Comparison of ENCODE assay signal across 12 mouse cellular contexts in genomic region chr7:28816201-28816600, GRCm38 (mm10). TPM values are rescaled to one million over a fixed set of nuclear protein-coding genes. Genes with fewer than 3 reads are reported as not detected.
DNase-seq lines count a peak whose midpoint lies in the region; ATAC-seq lines count a peak whose summit lies in the region.
"Had no signal": no experiment of that assay in that cellular context is flagged by ENCODE, and none has a peak within 500 bp of the region (broad histone marks: within the 10 kb centered on the region; RNA-seq: fewer than 3 reads in every experiment).

No protein-coding gene starts in this region.

- peaks cover 90% of the 10 kb centered on the region for H3K36me3 ChIP-seq in hindbrain, embryonic 12.5 days
- peaks cover 97% of the 10 kb centered on the region for H3K36me3 ChIP-seq in hindbrain, embryonic 10.5 days
- peaks cover 92% of the 10 kb centered on the region for H3K36me3 ChIP-seq in neural tube, embryonic 12.5 days
- H3K36me3 ChIP-seq in embryonic facial prominence, embryonic 12.5 days = peaks cover 87% of the 10 kb centered on the region
- peaks cover 50% of the 10 kb centered on the region for H3K36me3 ChIP-seq in hindbrain, embryonic 11.5 days (ENCODE audit: control insufficient read depth, insufficient read depth, low read length)

- 0 out of 2 replicates have a peak overlapping the region, but pooled peaks have one; percentile 32 for H3K9ac ChIP-seq in hindbrain, embryonic 12.5 days
- peak overlapping the region; percentile 35; the same call in 1 of the 2 replicates for H3K9ac ChIP-seq in neural tube, embryonic 12.5 days
- H3K9ac ChIP-seq in embryonic facial prominence, embryonic 12.5 days = 0 out of 2 replicates have a peak overlapping the region, but pooled peaks have one; percentile 34
- H3K9ac ChIP-seq in hindbrain, embryonic 11.5 days (ENCODE audit: low read depth, low read length) = no peak overlapping the region

- H3K4me1 ChIP-seq in hindbrain, embryonic 12.5 days = peaks cover 80% of the 10 kb centered on the region
- peaks cover 94% of the 10 kb centered on the region for H3K4me1 ChIP-seq in hindbrain, embryonic 10.5 days (replicated peaks)
- H3K4me1 ChIP-seq in neural tube, embryonic 12.5 days = peaks cover 78% of the 10 kb centered on the region
- H3K4me1 ChIP-seq in embryonic facial prominence, embryonic 12.5 days = peaks cover 42% of the 10 kb centered on the region
- peaks cover 31% of the 10 kb centered on the region for H3K4me1 ChIP-seq in hindbrain, embryonic 11.5 days (replicated peaks; ENCODE audit: control insufficient read depth, insufficient read depth, low read length)

- WGBS in hindbrain, embryonic 12.5 days = 85% methylated on average over 9 of the region's 9 CpGs
- 86% methylated on average over 9 of the region's 9 CpGs for WGBS in hindbrain, embryonic 10.5 days
- WGBS in neural tube, embryonic 12.5 days = 88% methylated on average over 9 of the region's 9 CpGs
- 92% methylated on average over 9 of the region's 9 CpGs for WGBS in embryonic facial prominence, embryonic 12.5 days
- 85% methylated on average over 9 of the region's 9 CpGs for WGBS in hindbrain, embryonic 11.5 days

- H3K27ac ChIP-seq in hindbrain, embryonic 12.5 days = no peak overlapping the region
- no peak overlapping the region for H3K27ac ChIP-seq in hindbrain, embryonic 10.5 days
- no peak overlapping the region; the same call in 1 of the 2 replicates for H3K27ac ChIP-seq in neural tube, embryonic 12.5 days
- H3K27ac ChIP-seq in embryonic facial prominence, embryonic 12.5 days = no peak overlapping the region
- H3K27ac ChIP-seq in hindbrain, embryonic 11.5 days (ENCODE audit: low read depth, low read length) = no peak overlapping the region; the same call in 1 of the 2 replicates

- H3K4me3 ChIP-seq in hindbrain, embryonic 12.5 days = no peak overlapping the region
- H3K4me3 ChIP-seq in hindbrain, embryonic 10.5 days = no peak overlapping the region
- H3K4me3 ChIP-seq in neural tube, embryonic 12.5 days = 0 out of 2 replicates have a peak overlapping the region, but pooled peaks have one; percentile 3
- no peak overlapping the region for H3K4me3 ChIP-seq in embryonic facial prominence, embryonic 12.5 days
- no peak overlapping the region for H3K4me3 ChIP-seq in hindbrain, embryonic 11.5 days (ENCODE audit: low read depth, low read length)

- H3K4me2 ChIP-seq in hindbrain, embryonic 12.5 days (replicated peaks) = no peak overlapping the region
- H3K4me2 ChIP-seq in neural tube, embryonic 12.5 days (replicated peaks) = no peak overlapping the region
- H3K4me2 ChIP-seq in embryonic facial prominence, embryonic 12.5 days (replicated peaks) = no peak overlapping the region
- H3K4me2 ChIP-seq in hindbrain, embryonic 11.5 days (replicated peaks; ENCODE audit: low read depth, low read length) = no peak overlapping the region

- no peaks in the 10 kb centered on the region for H3K27me3 ChIP-seq in hindbrain, embryonic 12.5 days
- no peaks in the 10 kb centered on the region for H3K27me3 ChIP-seq in hindbrain, embryonic 10.5 days (ENCODE audit: insufficient read depth, poor library complexity, severe bottlenecking)
- no peaks in the 10 kb centered on the region for H3K27me3 ChIP-seq in neural tube, embryonic 12.5 days (replicated peaks)
- no peaks in the 10 kb centered on the region for H3K27me3 ChIP-seq in embryonic facial prominence, embryonic 12.5 days
- H3K27me3 ChIP-seq in hindbrain, embryonic 11.5 days (ENCODE audit: control insufficient read depth, insufficient read depth, low read length) = no peaks in the 10 kb centered on the region

- no peaks in the 10 kb centered on the region for H3K9me3 ChIP-seq in hindbrain, embryonic 12.5 days (replicated peaks)
- no peaks in the 10 kb centered on the region for H3K9me3 ChIP-seq in hindbrain, embryonic 10.5 days
- H3K9me3 ChIP-seq in neural tube, embryonic 12.5 days = no peaks in the 10 kb centered on the region
- H3K9me3 ChIP-seq in embryonic facial prominence, embryonic 12.5 days = no peaks in the 10 kb centered on the region
- no peaks in the 10 kb centered on the region for H3K9me3 ChIP-seq in hindbrain, embryonic 11.5 days (ENCODE audit: control insufficient read depth, low read length)

- ATAC-seq in hindbrain, embryonic 12.5 days (ENCODE audit: low FRiP score) = no peak
- ATAC-seq in neural tube, embryonic 12.5 days (ENCODE audit: low FRiP score, low read depth) = no peak
- no peak for ATAC-seq in embryonic facial prominence, embryonic 12.5 days (ENCODE audit: insufficient number of reproducible peaks, insufficient read depth, low FRiP score, low TSS enrichment)
- ATAC-seq in neutrophil, adult 5-6 weeks (ENCODE audit: extremely low read depth, insufficient number of reproducible peaks, low FRiP score, poor library complexity, severe bottlenecking) = peak; percentile 79
- no peak for ATAC-seq in hindbrain, embryonic 11.5 days (ENCODE audit: low FRiP score)
- ATAC-seq: hindbrain, embryonic 16.5 days had no signal

- DNase-seq in hindbrain, embryonic 10.5 days (ENCODE audit: low spot score) = no peak
- no peak for DNase-seq in neural tube, embryonic 10.5 days (ENCODE audit: extremely low spot score, low spot score)
- DNase-seq in hindbrain, embryonic 11.5 days (ENCODE audit: low spot score) = no peak
- DNase-seq: embryo, embryonic 11 days; lung, adult 2 months; right cerebral cortex, postnatal 4 days had no signal

RNA-seq across cellular contexts. Expression of gene Hnrnpl, which starts 7.9 kb away (rescaled TPM):
- 297 and 345 TPM in 2 replicates for polyA plus RNA-seq in hindbrain, embryonic 12.5 days (2016; fragmentation: Nextera tagmentation; extraction: Ambion mirVana)
- 312 TPM in 2 replicates for polyA plus RNA-seq in hindbrain, embryonic 10.5 days (2016; fragmentation: Nextera tagmentation; extraction: Ambion mirVana)
- polyA plus RNA-seq in neural tube, embryonic 12.5 days (2016; fragmentation: Nextera tagmentation; extraction: Ambion mirVana) = 264 and 338 TPM in 2 replicates
- polyA plus RNA-seq in embryonic facial prominence, embryonic 12.5 days (2016; fragmentation: Nextera tagmentation; extraction: Ambion mirVana) = 372 and 383 TPM in 2 replicates
- 300 and 326 TPM in 2 replicates for total RNA-seq in neutrophil, adult 5-6 weeks (2017)
- 306 and 312 TPM in 2 replicates for polyA plus RNA-seq in hindbrain, embryonic 11.5 days (2014; fragmentation: Nextera tagmentation; extraction: Ambion mirVana)

RNA-seq across cellular contexts. Expression of gene Ech1, which starts 8.8 kb away (rescaled TPM):
- polyA plus RNA-seq in hindbrain, embryonic 12.5 days (2016; fragmentation: Nextera tagmentation; extraction: Ambion mirVana) = 84.7 and 87.8 TPM in 2 replicates
- polyA plus RNA-seq in hindbrain, embryonic 10.5 days (2016; fragmentation: Nextera tagmentation; extraction: Ambion mirVana) = 87.9 and 93.3 TPM in 2 replicates
- 82.2 and 89.2 TPM in 2 replicates for polyA plus RNA-seq in neural tube, embryonic 12.5 days (2016; fragmentation: Nextera tagmentation; extraction: Ambion mirVana)
- 117 and 128 TPM in 2 replicates for polyA plus RNA-seq in embryonic facial prominence, embryonic 12.5 days (2016; fragmentation: Nextera tagmentation; extraction: Ambion mirVana)
- total RNA-seq in neutrophil, adult 5-6 weeks (2017) = 43.8 and 45.0 TPM in 2 replicates
- 83.8 and 84.2 TPM in 2 replicates for polyA plus RNA-seq in hindbrain, embryonic 11.5 days (2014; fragmentation: Nextera tagmentation; extraction: Ambion mirVana)

RNA-seq across cellular contexts. Expression of gene Lgals4, which starts 17.5 kb away (rescaled TPM):
- polyA plus RNA-seq in hindbrain, embryonic 12.5 days (2016; fragmentation: Nextera tagmentation; extraction: Ambion mirVana) = 5.0 and 5.1 TPM in 2 replicates
- polyA plus RNA-seq in hindbrain, embryonic 10.5 days (2016; fragmentation: Nextera tagmentation; extraction: Ambion mirVana) = 3.9 and 4.0 TPM in 2 replicates
- 4.6 and 4.9 TPM in 2 replicates for polyA plus RNA-seq in neural tube, embryonic 12.5 days (2016; fragmentation: Nextera tagmentation; extraction: Ambion mirVana)
- 5.4 and 7.3 TPM in 2 replicates for polyA plus RNA-seq in embryonic facial prominence, embryonic 12.5 days (2016; fragmentation: Nextera tagmentation; extraction: Ambion mirVana)
- total RNA-seq in neutrophil, adult 5-6 weeks (2017) = 25.1 and 34.3 TPM in 2 replicates
- 2.1 and 2.5 TPM in 2 replicates for polyA plus RNA-seq in hindbrain, embryonic 11.5 days (2014; fragmentation: Nextera tagmentation; extraction: Ambion mirVana)

RNA-seq across cellular contexts. Expression of gene Rinl, which starts 27.4 kb away (rescaled TPM):
- polyA plus RNA-seq in hindbrain, embryonic 12.5 days (2016; fragmentation: Nextera tagmentation; extraction: Ambion mirVana) = 2.2 and 2.7 TPM in 2 replicates
- polyA plus RNA-seq in hindbrain, embryonic 10.5 days (2016; fragmentation: Nextera tagmentation; extraction: Ambion mirVana) = 4.0 TPM in 2 replicates
- polyA plus RNA-seq in neural tube, embryonic 12.5 days (2016; fragmentation: Nextera tagmentation; extraction: Ambion mirVana) = 2.8 TPM in 2 replicates
- 2.2 and 2.8 TPM in 2 replicates for polyA plus RNA-seq in embryonic facial prominence, embryonic 12.5 days (2016; fragmentation: Nextera tagmentation; extraction: Ambion mirVana)
- total RNA-seq in neutrophil, adult 5-6 weeks (2017) = 95.7 and 108 TPM in 2 replicates
- 2.5 and 2.7 TPM in 2 replicates for polyA plus RNA-seq in hindbrain, embryonic 11.5 days (2014; fragmentation: Nextera tagmentation; extraction: Ambion mirVana)

RNA-seq across cellular contexts. Expression of gene Lgals7, which starts 47.5 kb away (rescaled TPM):
- 3.1 and 3.5 TPM in 2 replicates for polyA plus RNA-seq in hindbrain, embryonic 12.5 days (2016; fragmentation: Nextera tagmentation; extraction: Ambion mirVana)
- polyA plus RNA-seq in hindbrain, embryonic 10.5 days (2016; fragmentation: Nextera tagmentation; extraction: Ambion mirVana) = 0.97 and 4.0 TPM in 2 replicates
- polyA plus RNA-seq in neural tube, embryonic 12.5 days (2016; fragmentation: Nextera tagmentation; extraction: Ambion mirVana) = 2.1 and 3.0 TPM in 2 replicates
- polyA plus RNA-seq in embryonic facial prominence, embryonic 12.5 days (2016; fragmentation: Nextera tagmentation; extraction: Ambion mirVana) = 2.4 and 4.2 TPM in 2 replicates
- total RNA-seq in neutrophil, adult 5-6 weeks (2017) = not detected in 2 replicates
- polyA plus RNA-seq in hindbrain, embryonic 11.5 days (2014; fragmentation: Nextera tagmentation; extraction: Ambion mirVana) = 1.7 and 2.7 TPM in 2 replicates
- total RNA-seq: layer of hippocampus, postnatal 25 days had no signal
